Mouse (Mus musculus): ENCODE measurements around the gene Oscp1. TPM values are rescaled to one million over a fixed set of nuclear protein-coding genes. Genes with fewer than 3 reads are reported as not detected.

Gene Oscp1
- total and polyA plus RNA-seq, 2 experiments = 0.20 to 0.37 TPM

DNA sequence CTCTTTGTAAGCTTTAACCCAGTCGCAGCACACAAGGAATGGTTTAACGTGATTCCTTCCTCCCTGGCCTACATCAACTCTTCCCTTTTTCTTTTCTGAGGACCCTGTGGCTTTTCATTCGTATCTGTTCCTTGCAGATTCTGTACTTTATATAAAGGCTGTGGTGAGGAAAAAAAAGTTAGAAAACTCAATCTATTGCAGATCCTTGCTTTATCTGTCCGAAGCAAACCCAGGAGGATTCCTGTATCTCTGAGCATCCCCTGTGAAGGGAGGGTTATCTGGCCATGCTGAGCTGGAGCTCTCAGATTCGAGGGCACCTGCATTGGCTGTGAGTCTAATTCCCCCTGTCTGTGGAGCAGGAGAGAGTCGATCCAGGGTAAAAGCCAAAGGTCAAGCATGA, 10.5 kb downstream of the Oscp1 start:
- H3K9ac ChIP-seq (ENCODE audit: low read depth, low read length) = no peak overlapping the region
- H3K27me3 ChIP-seq (ENCODE audit: control insufficient read depth, insufficient read depth, low read length) = no peaks in the 10 kb centered on the region
- DNase-seq (ENCODE audit: extremely low read depth, low read depth, low spot score) = no peak
- no peak overlapping the region for H3K4me3 ChIP-seq (ENCODE audit: insufficient read depth, low read depth, low read length)
- H3K4me1 ChIP-seq (ENCODE audit: control insufficient read depth, insufficient read depth, low read length) = peaks cover 5% of the 10 kb centered on the region
- no peak overlapping the region for H3K27ac ChIP-seq (replicated peaks; ENCODE audit: insufficient read depth, low read depth, low read length)
- TF ChIP-seq CTCF (IDR thresholded peaks at IDR 0.05; ENCODE audit: low read depth, low read length) (no peak), POLR2A (IDR thresholded peaks at IDR 0.05; ENCODE audit: extremely low read depth, insufficient read depth, low read length) (no peak)
- H3K79me2 ChIP-seq (ENCODE audit: control insufficient read depth, insufficient read depth, low read length) = no peaks in the 10 kb centered on the region
- H3K36me3 ChIP-seq (ENCODE audit: control insufficient read depth, insufficient read depth, low read length) = no peaks in the 10 kb centered on the region
- WGBS = 84% methylated on average over 6 of the region's 6 CpGs

DNA sequence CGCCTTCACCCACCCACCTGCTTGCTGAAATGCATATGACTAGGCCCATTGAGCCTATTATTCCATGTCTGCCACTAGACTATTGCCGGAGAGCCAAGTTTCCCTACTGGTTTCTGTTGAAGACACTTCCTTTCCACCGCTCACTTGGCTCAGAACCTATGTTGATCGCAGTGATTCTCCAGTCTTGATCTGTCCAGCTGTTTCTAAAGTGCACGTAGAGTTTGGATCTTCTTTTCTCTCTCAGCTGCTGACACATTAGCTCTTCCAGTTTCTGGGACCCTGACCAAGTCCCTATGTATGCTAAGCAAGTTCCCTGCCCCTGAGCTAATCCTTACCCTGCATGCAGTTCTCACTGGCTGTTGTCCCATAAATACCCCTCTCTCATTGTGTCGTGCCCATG, 19.5 kb downstream of the Oscp1 start:
- H3K9ac ChIP-seq (ENCODE audit: low read depth, low read length) = no peak overlapping the region
- TF ChIP-seq CTCF (IDR thresholded peaks at IDR 0.05; ENCODE audit: low read depth, low read length) (no peak), POLR2A (IDR thresholded peaks at IDR 0.05; ENCODE audit: extremely low read depth, insufficient read depth, low read length) (no peak)
- H3K4me1 ChIP-seq (ENCODE audit: control insufficient read depth, insufficient read depth, low read length) = no peaks in the 10 kb centered on the region
- DNase-seq (ENCODE audit: extremely low read depth, low read depth, low spot score) = no peak
- H3K27ac ChIP-seq (replicated peaks; ENCODE audit: insufficient read depth, low read depth, low read length) = no peak overlapping the region
- H3K27me3 ChIP-seq (ENCODE audit: control insufficient read depth, insufficient read depth, low read length) = no peaks in the 10 kb centered on the region
- H3K79me2 ChIP-seq (ENCODE audit: control insufficient read depth, insufficient read depth, low read length) = no peaks in the 10 kb centered on the region
- 83% methylated on average over 6 of the region's 6 CpGs for WGBS
- no peak overlapping the region for H3K4me3 ChIP-seq (ENCODE audit: insufficient read depth, low read depth, low read length)
- H3K36me3 ChIP-seq (ENCODE audit: control insufficient read depth, insufficient read depth, low read length) = no peaks in the 10 kb centered on the region

DNA sequence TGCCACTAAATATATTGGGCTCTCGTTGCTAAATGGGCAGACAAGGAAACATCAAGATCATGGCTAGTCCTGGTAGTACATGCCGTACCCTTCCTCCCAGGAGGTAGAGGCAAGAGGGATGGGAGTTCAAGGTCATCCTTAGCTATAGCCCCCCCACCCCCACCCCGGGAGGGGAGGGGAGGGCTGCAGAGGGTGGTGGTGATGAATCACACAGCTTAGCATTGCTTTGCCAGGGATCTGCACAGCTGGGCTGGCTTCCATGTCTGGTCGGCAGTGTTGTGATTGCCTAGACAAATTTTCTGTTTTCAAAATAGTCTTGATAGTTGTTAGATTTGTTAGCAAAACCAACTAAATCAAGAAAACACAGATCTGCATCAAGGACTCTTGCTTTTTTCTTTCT, 20.9 kb downstream of the Oscp1 start:
- Histone ChIP-seq H3K36me3 (ENCODE audit: control insufficient read depth, insufficient read depth, low read length) (no peaks in the 10 kb centered on the region), H3K79me2 (ENCODE audit: control insufficient read depth, insufficient read depth, low read length) (no peaks in the 10 kb centered on the region), H3K4me3 (ENCODE audit: insufficient read depth, low read depth, low read length) (no peak overlapping the region), H3K9ac (ENCODE audit: low read depth, low read length) (no peak overlapping the region), H3K27me3 (ENCODE audit: control insufficient read depth, insufficient read depth, low read length) (no peaks in the 10 kb centered on the region), H3K27ac (replicated peaks; ENCODE audit: insufficient read depth, low read depth, low read length) (no peak overlapping the region), H3K4me1 (ENCODE audit: control insufficient read depth, insufficient read depth, low read length) (no peaks in the 10 kb centered on the region)
- no peak for TF ChIP-seq CTCF (IDR thresholded peaks at IDR 0.05; ENCODE audit: low read depth, low read length)
- no peak for TF ChIP-seq POLR2A (IDR thresholded peaks at IDR 0.05; ENCODE audit: extremely low read depth, insufficient read depth, low read length)
- no peak for DNase-seq (ENCODE audit: extremely low read depth, low read depth, low spot score)
- WGBS = 77% methylated on average over 4 of the region's 4 CpGs

DNA sequence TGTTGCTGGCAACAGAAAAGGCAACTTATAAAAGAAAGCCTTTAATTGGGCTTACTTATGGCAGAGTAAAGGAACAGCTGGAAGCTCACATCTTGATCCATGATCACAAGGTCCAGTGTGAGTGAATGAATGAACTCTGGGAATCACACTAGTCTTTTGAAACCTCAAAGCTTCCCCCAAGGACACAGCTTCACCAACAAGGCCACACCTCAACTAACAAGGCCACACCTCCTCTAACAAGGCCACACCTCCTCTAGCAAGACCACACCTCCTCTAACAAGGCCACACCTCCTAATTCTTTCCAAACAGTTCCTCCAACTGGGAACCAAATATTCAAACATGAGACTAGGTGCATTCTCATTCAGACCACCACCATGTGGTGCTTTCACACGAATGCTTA, 23.2 kb downstream of the Oscp1 start:
- 96% methylated on average over 1 of the region's 1 CpGs for WGBS
- Histone ChIP-seq H3K79me2 (ENCODE audit: control insufficient read depth, insufficient read depth, low read length) (no peaks in the 10 kb centered on the region), H3K9ac (ENCODE audit: low read depth, low read length) (no peak overlapping the region), H3K27ac (replicated peaks; ENCODE audit: insufficient read depth, low read depth, low read length) (no peak overlapping the region), H3K36me3 (ENCODE audit: control insufficient read depth, insufficient read depth, low read length) (no peaks in the 10 kb centered on the region), H3K4me3 (ENCODE audit: insufficient read depth, low read depth, low read length) (no peak overlapping the region), H3K4me1 (ENCODE audit: control insufficient read depth, insufficient read depth, low read length) (no peaks in the 10 kb centered on the region), H3K27me3 (ENCODE audit: control insufficient read depth, insufficient read depth, low read length) (no peaks in the 10 kb centered on the region)
- TF ChIP-seq CTCF (IDR thresholded peaks at IDR 0.05; ENCODE audit: low read depth, low read length) = no peak
- no peak for TF ChIP-seq POLR2A (IDR thresholded peaks at IDR 0.05; ENCODE audit: extremely low read depth, insufficient read depth, low read length)
- no peak for DNase-seq (ENCODE audit: extremely low read depth, low read depth, low spot score)

DNA sequence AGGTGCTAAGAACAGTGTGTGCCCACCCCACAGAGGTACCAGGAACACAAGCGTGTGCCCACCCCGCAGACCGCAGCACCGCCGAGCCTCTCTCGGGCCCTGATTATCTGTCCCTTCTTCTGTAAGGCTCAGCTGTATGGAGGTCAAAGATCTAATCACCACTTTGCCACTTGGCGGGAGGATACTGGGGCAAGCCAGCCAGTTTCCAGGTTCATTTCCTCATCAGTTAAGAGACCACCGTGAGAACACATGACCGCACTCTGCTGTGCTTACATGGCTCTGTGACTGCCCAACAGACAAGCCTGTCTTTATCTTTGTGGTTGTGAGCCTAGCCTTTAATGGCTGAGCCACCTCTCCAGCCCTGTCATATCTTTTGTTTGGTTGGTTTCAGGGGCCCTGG, 24.7 kb downstream of the Oscp1 start:
- H3K4me3 ChIP-seq (ENCODE audit: insufficient read depth, low read depth, low read length) = no peak overlapping the region
- TF ChIP-seq POLR2A (IDR thresholded peaks at IDR 0.05; ENCODE audit: extremely low read depth, insufficient read depth, low read length) (no peak), CTCF (IDR thresholded peaks at IDR 0.05; ENCODE audit: low read depth, low read length) (no peak)
- no peaks in the 10 kb centered on the region for H3K27me3 ChIP-seq (ENCODE audit: control insufficient read depth, insufficient read depth, low read length)
- no peaks in the 10 kb centered on the region for H3K79me2 ChIP-seq (ENCODE audit: control insufficient read depth, insufficient read depth, low read length)
- H3K9ac ChIP-seq (ENCODE audit: low read depth, low read length) = no peak overlapping the region
- 89% methylated on average over 9 of the region's 9 CpGs for WGBS
- DNase-seq (ENCODE audit: extremely low read depth, low read depth, low spot score) = no peak
- no peaks in the 10 kb centered on the region for H3K4me1 ChIP-seq (ENCODE audit: control insufficient read depth, insufficient read depth, low read length)
- no peaks in the 10 kb centered on the region for H3K36me3 ChIP-seq (ENCODE audit: control insufficient read depth, insufficient read depth, low read length)
- H3K27ac ChIP-seq (replicated peaks; ENCODE audit: insufficient read depth, low read depth, low read length) = no peak overlapping the region

DNA sequence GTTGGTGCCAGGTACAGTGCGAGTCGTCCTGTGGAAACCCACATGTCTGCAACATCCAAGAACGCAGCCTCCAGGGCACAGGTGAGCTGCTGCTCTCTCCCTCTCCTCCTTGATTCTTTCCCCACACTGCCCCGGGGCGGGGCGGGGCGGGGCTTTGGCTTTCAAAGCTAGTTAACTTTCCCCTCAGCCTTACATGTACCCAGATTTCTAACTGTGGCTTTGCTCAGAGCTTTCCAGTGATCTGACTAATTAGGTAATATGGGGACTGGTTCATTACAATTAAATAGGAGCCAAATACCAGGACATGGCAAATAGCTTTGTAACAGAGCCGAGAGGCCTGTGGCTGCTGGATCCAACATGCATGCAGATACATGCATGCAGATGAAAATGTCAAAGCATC, 26.0 kb downstream of the Oscp1 start:
- no peaks in the 10 kb centered on the region for H3K36me3 ChIP-seq (ENCODE audit: control insufficient read depth, insufficient read depth, low read length)
- 83% methylated on average over 8 of the region's 8 CpGs for WGBS

More for the DNA sequence above, 26.0 kb downstream of the Oscp1 start:
- Histone ChIP-seq H3K4me1 (ENCODE audit: control insufficient read depth, insufficient read depth, low read length) (no peaks in the 10 kb centered on the region), H3K9ac (ENCODE audit: low read depth, low read length) (no peak overlapping the region), H3K79me2 (ENCODE audit: control insufficient read depth, insufficient read depth, low read length) (no peaks in the 10 kb centered on the region), H3K27me3 (ENCODE audit: control insufficient read depth, insufficient read depth, low read length) (no peaks in the 10 kb centered on the region), H3K27ac (replicated peaks; ENCODE audit: insufficient read depth, low read depth, low read length) (no peak overlapping the region), H3K4me3 (ENCODE audit: insufficient read depth, low read depth, low read length) (no peak overlapping the region)
- no peak for DNase-seq (ENCODE audit: extremely low read depth, low read depth, low spot score)
- no peak for TF ChIP-seq CTCF (IDR thresholded peaks at IDR 0.05; ENCODE audit: low read depth, low read length)
- TF ChIP-seq POLR2A (IDR thresholded peaks at IDR 0.05; ENCODE audit: extremely low read depth, insufficient read depth, low read length) = no peak

Measured in liver, adult 2 months (tissue).